Mouse (Mus musculus): ENCODE data around the gene Nid1.
"Not testable (repeated sequence)": the region's sequence is repeated elsewhere in the genome, so short reads cannot be mapped to it uniquely, and the experiment has no call there.

Gene Nid1

GRCm38 (mm10) chr13:13437460-13438015 lies at the start of gene Nid1:
Gene Nid1 (plus strand): TSS chr13:13437551.
- peak; percentile 40 for DNase-seq

DNA sequence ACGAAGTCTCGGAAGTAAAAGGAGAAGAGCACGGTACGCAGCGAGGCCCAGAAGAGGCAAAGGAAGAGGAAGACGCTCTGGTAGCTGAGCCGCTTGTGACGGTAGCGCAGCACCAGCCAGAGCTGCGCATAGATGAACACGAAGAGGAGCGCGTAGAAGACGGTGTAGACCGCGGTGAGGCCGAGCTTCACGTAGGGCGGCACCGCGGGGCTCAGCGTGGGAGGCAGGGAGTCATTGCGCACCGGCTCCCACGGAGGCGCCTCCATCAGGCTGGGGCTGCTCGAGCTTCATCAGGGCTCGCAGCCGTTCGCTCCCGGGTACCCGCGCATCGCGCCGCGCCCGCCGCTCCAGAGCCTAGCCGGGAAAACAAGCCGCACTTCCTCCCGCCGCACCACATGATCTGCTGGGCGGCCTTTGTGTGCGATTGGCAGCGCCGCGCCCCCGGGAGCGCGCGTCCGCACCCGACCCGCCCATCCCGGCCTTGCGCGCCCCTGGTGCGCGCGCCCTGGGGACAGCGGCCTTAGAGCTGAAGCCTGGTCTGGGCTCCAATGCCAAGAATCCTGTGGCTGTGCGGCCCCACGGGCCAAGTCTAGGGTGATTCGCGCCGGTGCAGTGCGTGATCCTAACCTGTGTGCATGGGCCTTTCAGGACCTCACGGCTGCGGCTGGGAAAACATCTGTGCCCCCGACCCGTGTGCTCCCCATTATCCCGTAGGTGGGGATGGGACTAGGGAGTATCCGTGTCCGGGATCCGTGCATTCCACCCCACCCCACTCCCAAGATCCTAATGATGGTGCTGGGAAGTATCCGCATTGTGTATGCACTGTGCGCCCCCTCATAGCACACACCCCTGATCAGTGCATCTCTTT lies 43.9 kb upstream of the Nid1 start, which contains the start of gene Gpr137b:
Gene Gpr137b, minus strand, starts transcription at position 787 of the 868 bp plus-strand sequence.
- peak; percentile 60 for DNase-seq

- DNase-seq, result peak; percentile 65
These were observed 43.3 kb upstream of the Nid1 start for GRCm38 (mm10) chr13:13394096-13394395.

- not testable (repeated sequence) for DNase-seq
These were observed 36.5 kb upstream of the Nid1 start for GRCm38 (mm10) chr13:13400851-13401250.

DNA sequence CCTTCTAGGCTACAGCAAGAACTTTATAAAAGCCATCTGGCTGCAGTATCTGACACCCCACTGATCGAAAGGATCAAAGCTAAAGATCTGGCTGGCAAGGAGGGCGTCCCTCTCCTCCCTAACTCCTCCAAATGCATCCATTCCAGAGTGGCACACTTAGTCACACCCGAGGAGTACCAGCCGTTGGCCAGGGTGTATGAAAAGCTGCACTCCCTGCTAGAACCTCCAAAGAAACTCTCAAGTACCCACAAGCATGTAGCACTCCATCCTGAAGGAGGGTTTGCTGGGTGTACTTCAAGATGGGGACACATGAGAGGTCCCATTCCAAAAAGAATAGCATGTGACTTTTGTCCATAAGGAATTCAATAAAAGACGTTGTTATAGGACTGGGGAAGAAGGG lies 34.5 kb upstream of the Nid1 start:
- DNase-seq, result not testable (repeated sequence)

- not testable (repeated sequence) for DNase-seq
These were observed 34.0 kb upstream of the Nid1 start for GRCm38 (mm10) chr13:13403366-13403765.

DNA sequence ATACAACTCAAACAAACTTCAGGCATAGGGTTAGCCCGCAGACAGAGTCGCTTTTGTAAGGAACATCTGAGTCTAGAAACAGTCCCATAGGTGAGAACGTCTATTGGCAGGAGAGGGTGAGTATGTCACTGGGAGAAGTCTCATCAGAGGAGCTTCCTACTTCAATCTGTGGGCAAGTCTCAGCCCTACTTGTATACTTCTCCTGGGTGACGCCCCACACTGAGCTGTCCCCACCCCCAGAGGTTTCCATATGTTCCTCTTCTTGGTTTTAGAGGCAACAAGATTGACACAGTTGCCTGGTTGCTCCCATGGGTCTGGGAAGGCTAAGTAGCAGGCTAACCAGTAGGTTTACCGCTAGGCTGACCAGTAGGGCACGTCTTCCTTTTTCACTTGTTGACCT lies 33.5 kb upstream of the Nid1 start:
- DNase-seq, result not testable (repeated sequence)

- not testable (repeated sequence) for DNase-seq
These were observed 32.7 kb upstream of the Nid1 start for GRCm38 (mm10) chr13:13404517-13405155.

GRCm38 (mm10) chr13:13405511-13405910 lies 31.8 kb upstream of the Nid1 start:
- not testable (repeated sequence) for DNase-seq

DNA sequence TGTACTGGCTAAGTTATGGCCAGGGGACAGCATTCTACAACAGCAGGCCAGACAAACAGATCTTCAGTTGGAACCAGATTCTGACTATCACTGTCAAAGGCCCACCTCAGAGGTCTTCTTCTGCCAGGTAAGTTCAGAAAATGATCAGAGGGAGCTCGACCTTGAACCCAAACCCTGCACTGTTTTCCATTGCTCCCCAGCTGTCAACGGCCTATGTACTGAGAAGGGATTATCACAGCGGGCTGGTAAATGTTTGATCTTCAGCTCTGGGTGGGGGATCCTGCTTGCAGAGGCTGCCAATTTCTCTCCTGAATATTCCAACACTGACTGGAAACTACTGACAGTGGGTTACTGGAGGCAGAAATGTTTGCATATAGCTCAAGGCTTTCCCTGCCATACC lies 23.1 kb upstream of the Nid1 start:
- peak; percentile 79 for DNase-seq

DNA sequence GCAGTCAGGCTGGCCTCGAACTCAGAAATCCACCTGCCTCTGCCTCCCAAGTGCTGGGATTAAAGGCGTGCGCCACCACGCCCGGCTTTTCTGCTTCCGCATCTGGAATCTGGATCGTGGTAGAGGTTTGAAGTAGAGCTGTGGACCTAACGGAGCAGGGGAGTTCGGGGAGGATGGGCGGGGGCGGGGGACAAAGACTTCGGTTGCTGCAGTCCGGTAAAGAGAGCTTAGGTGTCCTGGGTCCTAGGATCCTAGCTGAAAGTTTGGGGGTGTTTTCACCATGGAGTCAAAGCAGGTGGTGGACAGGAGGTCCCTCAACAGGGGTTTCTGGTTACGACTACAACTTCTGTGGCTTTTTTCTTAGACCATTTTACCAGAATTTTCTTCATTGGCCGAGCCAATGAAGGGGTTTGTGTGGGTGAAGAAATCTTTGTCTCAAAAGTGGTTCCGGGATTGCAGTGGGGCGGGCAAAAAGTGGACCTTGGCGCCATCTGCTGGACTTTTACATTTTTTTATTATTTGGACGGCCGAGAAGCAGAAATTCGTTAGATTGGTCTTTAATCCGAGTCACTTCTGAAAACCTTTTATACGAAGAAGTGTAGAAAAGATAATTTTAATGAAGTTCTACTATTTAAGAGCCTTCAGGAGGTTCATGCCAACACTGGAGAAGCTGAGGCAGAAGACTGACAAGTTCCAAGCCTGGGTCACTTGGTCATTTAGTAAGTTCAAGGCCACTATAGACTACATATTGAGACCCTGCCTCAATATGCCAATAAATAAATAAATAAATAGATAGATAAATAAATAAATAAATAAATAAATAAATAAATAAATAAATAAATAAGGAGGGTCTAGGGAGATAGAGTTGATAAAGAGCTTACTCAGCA lies 22.0 kb upstream of the Nid1 start:
- DNase-seq, result peak; percentile 40

DNA sequence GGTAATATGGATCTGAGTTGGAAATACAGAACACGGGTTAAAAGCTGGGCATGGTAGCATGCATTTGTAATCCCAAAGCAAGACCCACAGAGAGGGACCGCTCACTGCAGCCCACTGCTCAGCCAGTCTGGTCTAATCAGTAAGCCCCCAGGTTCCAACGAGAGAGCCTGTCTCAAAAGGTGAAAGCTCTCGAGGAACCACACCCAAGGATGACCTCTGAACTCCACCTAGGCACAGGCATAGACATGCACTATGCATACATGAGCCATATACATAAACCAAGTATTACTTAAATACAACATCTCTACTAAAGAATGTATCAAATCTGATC lies 21.4 kb upstream of the Nid1 start:
- DNase-seq, result not testable (repeated sequence)

- not testable (repeated sequence) for DNase-seq
These were observed 18.5 kb upstream of the Nid1 start for GRCm38 (mm10) chr13:13418859-13419258.

GRCm38 (mm10) chr13:13423301-13423700 lies 14.1 kb upstream of the Nid1 start:
- not testable (repeated sequence) for DNase-seq

DNA sequence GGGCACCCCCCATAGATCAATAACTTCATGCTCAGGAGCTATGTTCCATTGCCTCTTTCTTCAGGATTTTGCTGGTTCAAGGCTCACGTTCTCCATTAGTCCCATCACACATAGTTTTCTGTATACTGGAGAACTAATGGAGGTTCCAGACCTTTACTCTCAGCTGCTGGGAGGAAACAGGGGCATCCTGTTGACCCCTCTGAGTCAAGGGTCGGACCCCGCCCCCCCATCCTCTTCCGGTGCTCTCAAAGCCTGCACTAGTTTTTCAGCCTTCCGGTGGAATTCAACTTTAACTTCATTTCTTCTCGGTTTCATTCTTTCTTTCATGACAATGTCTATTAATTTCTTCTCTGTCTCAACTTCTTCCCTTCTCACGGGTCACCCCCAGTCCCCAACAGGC lies 1.2 kb upstream of the Nid1 start:
- peak; percentile 31 for DNase-seq

DNA sequence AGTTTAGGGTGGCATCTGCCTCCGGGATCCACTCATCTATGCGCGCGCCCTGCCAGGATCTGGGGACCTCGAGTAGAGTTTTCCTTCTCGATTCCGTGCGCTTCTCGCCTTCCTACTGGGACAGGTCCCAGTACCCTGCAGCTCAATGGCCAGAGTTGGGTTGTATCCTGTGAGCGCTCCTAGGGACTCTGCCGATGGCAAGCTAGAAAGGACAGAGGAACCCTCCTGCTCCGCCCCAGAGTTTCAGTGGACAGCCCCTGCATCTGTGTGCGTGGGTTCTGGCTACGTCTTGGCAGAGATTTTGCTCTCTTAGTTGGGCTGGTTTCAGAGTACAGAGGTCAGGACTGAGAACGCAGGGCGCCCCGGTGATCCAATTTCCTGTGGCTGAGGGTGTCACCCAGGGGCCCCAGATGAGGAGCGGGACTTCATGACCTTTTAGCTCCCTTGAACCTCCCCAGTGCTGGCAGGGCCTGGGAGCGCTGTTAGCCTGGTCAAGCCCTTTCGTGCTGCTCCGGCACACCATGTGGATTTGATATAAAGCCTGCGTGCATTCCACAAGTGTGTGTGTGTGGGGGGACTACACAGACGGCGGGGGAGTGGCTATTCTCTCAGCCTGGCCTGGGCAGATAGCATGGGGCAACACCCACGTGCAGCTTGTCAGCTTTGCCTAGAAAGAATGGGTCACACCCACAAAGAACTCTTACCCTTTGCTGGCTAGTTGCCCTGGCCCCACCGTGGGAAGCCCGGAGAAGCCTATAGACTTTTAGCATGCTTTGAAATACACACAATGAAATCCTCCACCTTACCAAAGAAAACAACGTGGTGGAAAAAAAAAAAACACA lies 982 bp downstream of the Nid1 start:
- DNase-seq, result peak; percentile 12

DNA sequence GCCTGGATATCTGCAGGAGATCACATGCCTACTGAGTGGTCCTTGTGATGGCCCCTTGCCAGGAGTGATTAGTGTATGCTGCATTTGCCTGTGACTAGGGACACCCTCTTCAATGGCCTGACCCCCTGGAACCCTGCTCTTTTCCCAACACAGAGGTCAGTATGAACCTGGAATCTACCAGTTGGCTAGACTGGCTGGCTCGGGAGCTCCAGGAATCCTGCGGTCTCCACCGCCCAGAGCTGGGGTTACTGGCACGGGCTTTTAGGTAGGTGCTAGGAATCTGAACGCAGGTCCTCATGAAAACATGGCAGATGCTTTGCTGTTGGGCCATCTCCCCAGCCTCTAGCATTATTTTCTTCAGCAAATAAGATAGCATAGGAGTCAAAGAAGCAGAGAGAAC lies 8.2 kb downstream of the Nid1 start:
- not testable (repeated sequence) for DNase-seq

GRCm38 (mm10) chr13:13446711-13447443 lies 9.5 kb downstream of the Nid1 start:
- DNase-seq, result not testable (repeated sequence)

DNA sequence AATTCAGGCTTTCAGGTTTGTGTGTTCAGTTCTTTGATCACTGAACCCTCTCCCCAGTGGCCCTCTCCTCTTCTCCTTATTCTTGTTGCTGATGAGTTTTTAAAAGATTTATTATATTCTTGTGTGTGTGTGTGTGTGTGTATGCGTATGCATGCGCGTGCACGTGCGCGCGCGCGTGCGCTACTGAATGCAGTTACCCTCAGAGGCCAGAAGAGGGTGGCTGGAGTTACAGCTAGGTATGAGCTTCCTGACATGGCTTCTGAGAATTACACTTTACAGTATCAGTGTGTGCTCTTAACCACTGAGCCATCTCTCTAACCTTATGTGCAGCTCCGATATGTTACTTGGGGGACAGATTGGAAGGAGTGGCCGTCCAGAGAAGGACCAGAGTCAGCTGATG lies 12.6 kb downstream of the Nid1 start:
- DNase-seq, result not testable (repeated sequence)

GRCm38 (mm10) chr13:13450931-13451330 lies 13.6 kb downstream of the Nid1 start:
- not testable (repeated sequence) for DNase-seq

DNA sequence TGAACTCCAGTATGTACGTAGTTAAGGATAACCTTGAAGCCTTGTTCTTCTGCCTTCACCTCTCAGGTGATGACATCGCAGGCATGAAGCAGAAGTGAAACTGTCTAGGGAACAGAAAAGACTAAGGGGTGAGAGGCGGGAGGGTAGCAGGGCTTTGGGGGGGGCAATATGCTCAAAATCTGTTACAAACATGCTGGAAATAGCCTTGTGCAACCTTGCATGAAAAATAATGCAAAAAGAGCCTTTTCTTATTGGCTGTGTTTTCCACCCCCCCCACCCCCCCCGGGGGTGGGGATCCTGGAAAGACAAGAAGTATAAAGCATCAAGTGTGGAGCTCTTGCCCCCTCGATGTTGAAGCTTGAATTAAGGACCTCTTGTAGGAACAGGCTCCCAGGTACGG lies 16.0 kb downstream of the Nid1 start:
- not testable (repeated sequence) for DNase-seq

Measured in kidney, adult 11 months (tissue).